In the genomic region with DNA sequence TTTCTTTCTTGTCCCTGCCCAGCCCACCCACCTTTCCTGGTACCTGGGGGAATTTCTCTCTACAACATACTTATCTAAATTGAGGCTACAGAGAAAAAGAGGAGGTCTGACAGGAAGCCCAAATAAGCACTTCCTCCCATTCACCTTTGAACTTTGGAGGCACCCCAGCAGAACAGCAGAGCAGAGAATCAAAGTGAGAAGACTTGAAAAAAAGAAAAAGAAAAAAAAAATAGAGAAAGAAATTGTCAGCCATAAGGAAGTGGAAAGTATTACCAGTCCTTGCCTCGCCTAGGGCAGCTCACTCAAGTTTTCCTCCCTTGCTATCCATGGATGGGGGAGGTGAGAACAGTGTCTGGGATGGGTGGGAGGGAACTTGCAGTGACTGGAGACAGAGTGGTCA, we compare ENCODE assay signal across 39 mouse cellular contexts. TPM values are rescaled to one million over a fixed set of nuclear protein-coding genes. Genes with fewer than 3 reads are reported as not detected.
A peak's percentile ranks its signal among the peaks of the same experiment; 100 is the strongest.
DNase-seq lines count a peak whose midpoint lies in the region; ATAC-seq and TF ChIP-seq lines count a peak whose summit lies in the region.
"Had no signal": no experiment of that assay in that cellular context is flagged by ENCODE, and none has a peak within 500 bp of the region (broad histone marks: within the 10 kb centered on the region; RNA-seq: fewer than 3 reads in every experiment).

No protein-coding gene starts in this region.

- peaks cover 3% of the 10 kb centered on the region for H3K79me2 ChIP-seq in CH12.LX (replicated peaks; ENCODE audit: control insufficient read depth, extremely low read depth, insufficient read depth, poor library complexity, severe bottlenecking)

- peak; percentile 72 for ATAC-seq in inflammation-experienced regulatory T-cells, adult 6 months
- ATAC-seq: forebrain, embryonic 13.5 days; Patski had no signal

- H3K4me3 ChIP-seq in CH12.LX (replicated peaks in 1 of 3; ENCODE audit: low read depth in 2 of 3, low read length in 2 of 3, poor library complexity in 1 of 3), result no peak overlapping the region
- H3K4me3 ChIP-seq: embryonic facial prominence, embryonic 10.5 days; embryonic facial prominence, embryonic 15.5 days; forebrain, embryonic 13.5 days; hindbrain, embryonic 13.5 days; layer of hippocampus, adult 2 months; left cerebral cortex, adult 2 months; limb, embryonic 12.5 days; liver, embryonic 15.5 days; neural tube, embryonic 12.5 days; stomach, embryonic 15.5 days had no signal

- H3K36me3 ChIP-seq in CH12.LX (replicated peaks in 1 of 2; ENCODE audit: control insufficient read depth in 1 of 2, insufficient read depth in 1 of 2, low read length in 1 of 2), result no peaks in the 10 kb centered on the region
- H3K36me3 ChIP-seq: embryonic facial prominence, embryonic 10.5 days; embryonic facial prominence, embryonic 15.5 days; G1E; hindbrain, embryonic 13.5 days; limb, embryonic 12.5 days; liver, embryonic 15.5 days; neural tube, embryonic 12.5 days; stomach, embryonic 15.5 days had no signal

- in situ Hi-C loops in CH12.LX (cut with MboI; ENCODE audit: low pct_ligation_motif_present, low pct_unique_long_range_greater_than_20kb, low sequenced_read_pairs), result no loop called here

- no peak for TF ChIP-seq CTCF in CH12.LX (conservative IDR thresholded peaks at IDR 0.05 in 1 of 2, IDR thresholded peaks at IDR 0.05 in 1 of 2; ENCODE audit: low read depth in 2 of 2, low read length in 2 of 2)

- H3K4me2 ChIP-seq in CH12.LX (ENCODE audit: insufficient read depth, low read depth, poor library complexity, severe bottlenecking), result no peak overlapping the region
- H3K4me2 ChIP-seq: embryonic facial prominence, embryonic 15.5 days; forebrain, embryonic 13.5 days; heart, embryonic 11.5 days; hindbrain, embryonic 13.5 days; limb, embryonic 12.5 days; liver, embryonic 15.5 days; lung, embryonic 14.5 days; neural tube, embryonic 12.5 days; stomach, embryonic 15.5 days had no signal

- peaks cover 13 to 37% of the 10 kb centered on the region in 2 experiments for H3K4me1 ChIP-seq in CH12.LX (ENCODE audit: control insufficient read depth in 1 of 2, insufficient read depth in 2 of 2)
- H3K4me1 ChIP-seq: embryonic facial prominence, embryonic 15.5 days; forebrain, embryonic 13.5 days; hindbrain, embryonic 13.5 days; limb, embryonic 12.5 days; liver, embryonic 15.5 days; neural tube, embryonic 12.5 days; stomach, embryonic 15.5 days had no signal

- TF ChIP-seq RAD21 in CH12.LX (IDR thresholded peaks at IDR 0.05; ENCODE audit: low read depth, low read length), result no peak

- no peak overlapping the region for H3K27ac ChIP-seq in CH12.LX (ENCODE audit: insufficient read depth, low read depth)
- H3K27ac ChIP-seq: embryonic facial prominence, embryonic 10.5 days; embryonic facial prominence, embryonic 15.5 days; forebrain, embryonic 13.5 days; hindbrain, embryonic 13.5 days; layer of hippocampus, adult 2 months; left cerebral cortex, adult 2 months; limb, embryonic 12.5 days; liver, embryonic 15.5 days; neural tube, embryonic 12.5 days; stomach, embryonic 15.5 days had no signal

- dilution Hi-C loops in CH12.LX (cut with MboI; ENCODE audit: extremely low pct_ligation_motif_present, extremely low pct_unique_long_range_greater_than_20kb, low sequenced_read_pairs), result no loop called here

- H3K27me3 ChIP-seq in CH12.LX (replicated peaks), result no peaks in the 10 kb centered on the region
- H3K27me3 ChIP-seq: embryonic facial prominence, embryonic 15.5 days; forebrain, embryonic 13.5 days; hindbrain, embryonic 13.5 days; limb, embryonic 12.5 days; liver, embryonic 15.5 days; neural tube, embryonic 12.5 days; stomach, embryonic 15.5 days had no signal

- peak; percentile 70 for TF ChIP-seq EP300 in CH12.LX (IDR thresholded peaks at IDR 0.05; ENCODE audit: low read length)

- DNase-seq in A20 (ENCODE audit: low read depth, low spot score) (peak; percentile 44), CH12.LX (ENCODE audit: extremely low read depth) (no peak)
- peak; percentile 64 to 74 for DNase-seq in thymus, postnatal 10 days (ENCODE audit: low spot score in 2 of 2)
- no peak for DNase-seq in kidney, postnatal 36 days
- no peak for DNase-seq in frontal cortex, postnatal 36 days (ENCODE audit: low spot score in 2 of 2)
- DNase-seq in frontal cortex, adult 2 months (ENCODE audit: extremely low spot score in 1 of 2, low spot score in 1 of 2), result no peak
- no peak for DNase-seq in neural tube, embryonic 10.5 days (ENCODE audit: extremely low spot score, low spot score)
- DNase-seq: adrenal gland, postnatal 36 days; cerebellum, adult 2 months; cerebellum, postnatal 14 days; gastrocnemius, postnatal 36 days; heart, adult 18-20 months; heart, postnatal 36 days; kidney, adult 2 months; lung, embryonic 14.5 days; lung, postnatal 14 days; midbrain, embryonic 14.5 days; right cerebral cortex, postnatal 4 days had no signal

- TF ChIP-seq POLR2A in CH12.LX (IDR thresholded peaks at IDR 0.05; ENCODE audit: low read depth, low read length), result no peak

- 0 out of 2 replicates have a peak overlapping the region, but pooled peaks have one; percentile 6 for H3K9ac ChIP-seq in CH12.LX (ENCODE audit: insufficient read depth, low read depth)
- H3K9ac ChIP-seq: embryonic facial prominence, embryonic 15.5 days; forebrain, embryonic 13.5 days; hindbrain, embryonic 13.5 days; limb, embryonic 12.5 days; liver, embryonic 15.5 days; lung, embryonic 14.5 days; neural tube, embryonic 12.5 days; stomach, embryonic 15.5 days had no signal

- H3K9me3 ChIP-seq in CH12.LX (replicated peaks; ENCODE audit: low read length), result no peaks in the 10 kb centered on the region
- H3K9me3 ChIP-seq: embryonic facial prominence, embryonic 15.5 days; forebrain, embryonic 13.5 days; hindbrain, embryonic 13.5 days; limb, embryonic 12.5 days; liver, embryonic 15.5 days; neural tube, embryonic 12.5 days; stomach, embryonic 15.5 days had no signal

TF ChIP-seq in CH12.LX, 34 proteins besides CTCF, POLR2A, EP300 and RAD21:
- TF ChIP-seq JUND (conservative IDR thresholded peaks at IDR 0.05; ENCODE audit: low read depth, low read length) (0 out of 2 replicates have a peak, but pooled peaks have one; percentile 50), JUN (IDR thresholded peaks at IDR 0.05; ENCODE audit: insufficient read depth, low read depth, low read length) (peak; percentile 68), NRF1 (IDR thresholded peaks at IDR 0.05; ENCODE audit: low read depth, low read length) (no peak), IRF4 (IDR thresholded peaks at IDR 0.05; ENCODE audit: low read depth, low read length) (peak; percentile 46; the same call in 1 of the 2 replicates), UBTF (IDR thresholded peaks at IDR 0.05; ENCODE audit: low read depth, low read length) (no peak; the same call in 1 of the 2 replicates), ZMIZ1 (IDR thresholded peaks at IDR 0.05; ENCODE audit: low read depth, low read length) (no peak), ZNF384 (IDR thresholded peaks at IDR 0.05; ENCODE audit: low read depth, low read length) (peak; percentile 91), HCFC1 (IDR thresholded peaks at IDR 0.05; ENCODE audit: low read depth, low read length) (peak; percentile 16), CHD2 (IDR thresholded peaks at IDR 0.05; ENCODE audit: low read length) (peak; percentile 50; the same call in 1 of the 2 replicates), ETS1 (conservative IDR thresholded peaks at IDR 0.05; ENCODE audit: low read depth, low read length) (peak; percentile 72)

RNA-seq across cellular contexts. Expression of a gene that starts 3.9 kb away (rescaled TPM):
- 18.3 and 19.4 TPM in 2 replicates for total RNA-seq in CH12.LX (2012; rRNA removed)
- 5.9 and 24.0 TPM in 2 replicates for total RNA-seq in CH12.LX (2014; rRNA removed)
- 18.7 and 20.1 TPM in 2 replicates for polyA plus RNA-seq in CH12.LX (2012; ENCODE audit: insufficient read length, low read depth)
- 100 to 1,000 TPM; 451 to 581 (median 480) TPM for polyA plus RNA-seq in inflammation-experienced regulatory T-cells, adult 6 months (2017; shearing (Covaris generic))
- polyA plus RNA-seq in frontal cortex, adult 2 months (2012; rRNA removed), result 2.1 and 3.0 TPM in 2 replicates
- polyA plus RNA-seq: Patski had no signal

RNA-seq across cellular contexts. Expression of a gene that starts 49.9 kb away (rescaled TPM):
- total RNA-seq in CH12.LX (2012; rRNA removed) (0.04 TPM in 2 replicates), CH12.LX (2014; rRNA removed) (0.14 TPM in 1 of 2 replicates, not detected in the other)
- polyA plus RNA-seq in CH12.LX (2012; ENCODE audit: insufficient read length, low read depth), result 0.17 TPM in 1 of 2 replicates, not detected in the other
- polyA plus RNA-seq in inflammation-experienced regulatory T-cells, adult 6 months (2017; shearing (Covaris generic)), result under 1 TPM in 1 of 3 experiments, not detected in 2; 0.58 TPM
- polyA plus RNA-seq in frontal cortex, adult 2 months (2012; rRNA removed), result 58.9 and 65.4 TPM in 2 replicates
- total RNA-seq: gastrocnemius, postnatal 36 days; liver, adult 2 months had no signal
- polyA plus RNA-seq: G1E; kidney, adult 2 months; liver, adult 2 months; Patski had no signal

RNA-seq across cellular contexts. Expression of a gene that starts 55.5 kb away (rescaled TPM):
- total RNA-seq in CH12.LX (2012; rRNA removed), result not detected in 2 replicates
- 0.42 TPM in 1 of 2 replicates, not detected in the other for total RNA-seq in CH12.LX (2014; rRNA removed)
- not detected in 2 replicates for polyA plus RNA-seq in CH12.LX (2012; ENCODE audit: insufficient read length, low read depth)
- polyA plus RNA-seq in inflammation-experienced regulatory T-cells, adult 6 months (2017; shearing (Covaris generic)), result 10 to 100 TPM in 1 of 3 experiments, 1 to 10 TPM in 2; 6.0 to 13.0 (median 7.7) TPM
- not detected in 2 replicates for polyA plus RNA-seq in frontal cortex, adult 2 months (2012; rRNA removed)
- total RNA-seq: adrenal gland, adult 18-20 months; adrenal gland, postnatal 36 days; G1E; gastrocnemius, adult 18-20 months; gastrocnemius, postnatal 36 days; heart, adult 18-20 months; heart, postnatal 36 days; layer of hippocampus, adult 2 months; layer of hippocampus, postnatal 14 days; left cerebral cortex, adult 2 months; left cerebral cortex, postnatal 25 days; liver, adult 2 months had no signal
- polyA plus RNA-seq: cerebellum, adult 2 months; embryonic facial prominence, embryonic 10.5 days; forebrain, embryonic 13.5 days; G1E; heart, embryonic 11.5 days; heart, embryonic 16.5 days; kidney, embryonic 16.5 days; limb, embryonic 12.5 days; liver, adult 2 months; liver, embryonic 15.5 days; lung, embryonic 14.5 days; midbrain, embryonic 14.5 days; Patski had no signal

Comparison
In these comparisons a context has a peak if more than half of its experiments do, and no peak if none do; other contexts are left out.
1. DNase-seq: peak in A20 (single experiment) and thymus, postnatal 10 days (2 of 2); none in CH12.LX (single experiment), kidney, postnatal 36 days (0 of 2), frontal cortex, postnatal 36 days (0 of 2), frontal cortex, adult 2 months (0 of 2) and neural tube, embryonic 10.5 days (single experiment).
2. RNA of a gene that starts 3.9 kb away (polyA plus RNA-seq): 451 to 581 TPM in inflammation-experienced regulatory T-cells, adult 6 months; 18.7 to 20.1 TPM in CH12.LX and 2.1 to 3.0 TPM in frontal cortex, adult 2 months; every median in the first group is over 10 times any median in the second.
3. RNA of a gene that starts 49.9 kb away (polyA plus RNA-seq): 58.9 to 65.4 TPM in frontal cortex, adult 2 months; 0.17 TPM in CH12.LX and 0.58 TPM in inflammation-experienced regulatory T-cells, adult 6 months; every median in the first group is over 10 times any median in the second.